Mouse (Mus musculus): ENCODE measurements around the gene Vps11.
A peak's percentile ranks its signal among the peaks of the same experiment; 100 is the strongest.
"Not testable (repeated sequence)": the region's sequence is repeated elsewhere in the genome, so short reads cannot be mapped to it uniquely, and the experiment has no call there.

The Vps11 gene

GRCm38 (mm10) chr9:44335331-44336092, 26.0 kb downstream of the Vps11 start:
- DNase-seq (ENCODE audit: low read depth): no peak

- peak; percentile 97 for DNase-seq (ENCODE audit: low read depth)
Observed at GRCm38 (mm10) chr9:44334396-44335330, 26.8 kb downstream of the Vps11 start, which contains the start of gene H2afx. TSS of gene H2afx (plus strand) at chr9:44334694.

- no peak for DNase-seq (ENCODE audit: low read depth)
Observed at GRCm38 (mm10) chr9:44332918-44333638, 28.4 kb downstream of the Vps11 start.

- no peak for DNase-seq (ENCODE audit: low read depth)
Observed at GRCm38 (mm10) chr9:44330736-44331135, 30.7 kb downstream of the Vps11 start.

GRCm38 (mm10) chr9:44327926-44328325, 33.5 kb downstream of the Vps11 start:
- DNase-seq (ENCODE audit: low read depth): no peak

GRCm38 (mm10) chr9:44327064-44327711, 34.3 kb downstream of the Vps11 start:
- DNase-seq (ENCODE audit: low read depth): no peak

GRCm38 (mm10) chr9:44326371-44327063, 35.0 kb downstream of the Vps11 start:
- DNase-seq (ENCODE audit: low read depth): peak; percentile 82

GRCm38 (mm10) chr9:44325768-44326370, 35.6 kb downstream of the Vps11 start, which contains the start of gene Dpagt1:
TSS of gene Dpagt1 (plus strand) at chr9:44326019.
- no peak for DNase-seq (ENCODE audit: low read depth)

- DNase-seq (ENCODE audit: low read depth): not testable (repeated sequence)
Observed at GRCm38 (mm10) chr9:44325032-44325767, 36.3 kb downstream of the Vps11 start.

- DNase-seq (ENCODE audit: low read depth): no peak
Observed at GRCm38 (mm10) chr9:44324147-44324546, 37.3 kb downstream of the Vps11 start.

GRCm38 (mm10) chr9:44323656-44324055, 37.8 kb downstream of the Vps11 start:
- DNase-seq (ENCODE audit: low read depth): not testable (repeated sequence)

GRCm38 (mm10) chr9:44320799-44321133, 40.7 kb downstream of the Vps11 start:
- no peak for DNase-seq (ENCODE audit: low read depth)

- peak; percentile 82 for DNase-seq (ENCODE audit: low read depth)
Observed at GRCm38 (mm10) chr9:44319887-44320798, 41.3 kb downstream of the Vps11 start, which contains the start of gene C2cd2l. TSS of gene C2cd2l (minus strand) at chr9:44320285.

- DNase-seq (ENCODE audit: low read depth): no peak
Observed at GRCm38 (mm10) chr9:44319105-44319886, 42.2 kb downstream of the Vps11 start.

- DNase-seq (ENCODE audit: low read depth): no peak
Observed at GRCm38 (mm10) chr9:44318826-44319095, 42.7 kb downstream of the Vps11 start.

- no peak for DNase-seq (ENCODE audit: low read depth)
Observed at GRCm38 (mm10) chr9:44318076-44318825, 43.2 kb downstream of the Vps11 start.

- DNase-seq (ENCODE audit: low read depth): no peak
Observed at GRCm38 (mm10) chr9:44317452-44317851, 44.0 kb downstream of the Vps11 start.

Data from c-Kit-positive CD71-negative TER-119-negative erythroid progenitor cells, embryonic 14.5 days (primary cell).